Mouse (Mus musculus) left cerebral cortex, adult 2 months (tissue): Measurements from ENCODE around the gene Nudt21. TPM values are rescaled to one million over a fixed set of nuclear protein-coding genes. Genes with fewer than 3 reads are reported as not detected.

Source experiments
- DNase-seq, 2 experiments: peaks; one replicate each; pipeline ENCODE4 v3.0.0; 2021 to 2022; ENCODE audit warnings: low spot score in 2 of 2, mixed read lengths in 1 of 2; ENCODE audit errors: extremely low spot score in 1 of 2
- H3K27ac ChIP-seq: fragments of 200-600 bp; 2 replicates; pipeline ENCODE4 v1.8.1; 2022
- H3K4me3 ChIP-seq: fragments of 200-600 bp; 2 replicates; pipeline ENCODE4 v1.8.1; 2022
- CTCF ChIP-seq: fragments of 200-600 bp; IDR thresholded peaks from 2 replicates; pipeline ENCODE4 v1.8.1; 2022; ENCODE audit warnings: antibody characterized with exemption, mild to moderate bottlenecking, moderate library complexity
- intact Hi-C: fragments of 180-260 bp; cut with DNase I; formaldehyde crosslinking; loops from one replicate; pipeline ENCODE4 v1.15.1; 2025
- total RNA-seq, 2 experiments: library from RNA; stranded (reverse); gene quantifications; 2 replicates each; pipeline ENCODE4 v1.2.3; 2021

Nudt21 gene
- total RNA-seq, 2 experiments from 2014 or later, result 46.3 to 51.4 TPM

DNA sequence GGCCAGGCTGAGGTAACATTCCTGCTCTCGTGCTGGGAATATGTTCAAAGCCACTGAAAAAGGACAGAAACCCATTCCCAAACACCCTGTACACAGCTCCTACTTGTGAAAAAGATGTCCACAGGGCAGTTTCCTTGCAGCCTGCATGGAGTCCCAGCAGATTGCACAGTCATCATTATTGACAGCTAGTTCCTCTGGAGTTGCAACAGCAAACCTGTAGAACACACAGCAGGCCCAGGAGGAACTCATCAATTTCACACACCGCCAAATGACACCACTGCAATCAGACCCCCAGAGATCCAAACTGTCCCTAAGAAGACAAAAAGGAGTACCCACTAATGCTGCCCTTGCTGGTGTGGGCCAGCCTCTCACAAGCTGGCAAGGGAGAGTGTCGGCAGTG is 52.1 kb downstream of the Nudt21 start:
- intact Hi-C loops, result no loop called here
- DNase-seq, result peak in 1 of 2 experiments; percentile 5

DNA sequence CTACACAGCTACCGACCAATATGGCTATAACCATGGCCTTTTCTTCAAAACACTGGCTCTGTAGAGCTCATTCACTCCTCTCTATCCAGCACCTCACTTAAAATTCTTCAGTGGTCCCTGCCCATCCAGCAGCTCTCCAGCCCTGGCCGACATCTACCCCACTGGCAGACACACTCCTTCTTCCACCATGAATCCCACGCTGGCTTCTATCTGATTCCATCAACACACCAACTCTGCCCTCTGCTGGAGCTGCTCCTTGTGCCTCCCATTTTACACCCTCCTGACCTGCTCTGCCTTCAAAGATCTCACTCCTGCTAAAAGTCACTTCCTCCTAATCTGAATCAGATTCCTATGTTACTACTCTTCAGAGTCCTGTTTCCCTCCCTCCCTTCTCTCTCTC is 53.0 kb downstream of the Nudt21 start:
- DNase-seq, result peak in 1 of 2 experiments; percentile 22
- TF ChIP-seq CTCF, result peak; percentile 45
- Histone ChIP-seq H3K4me3 (no peak overlapping the region), H3K27ac (no peak overlapping the region)
- intact Hi-C loops, result no loop called here

More for the DNA sequence above, 52.1 kb downstream of the Nudt21 start:
- H3K27ac ChIP-seq, result no peak overlapping the region
- no peak overlapping the region for H3K4me3 ChIP-seq
- no peak for TF ChIP-seq CTCF

DNA sequence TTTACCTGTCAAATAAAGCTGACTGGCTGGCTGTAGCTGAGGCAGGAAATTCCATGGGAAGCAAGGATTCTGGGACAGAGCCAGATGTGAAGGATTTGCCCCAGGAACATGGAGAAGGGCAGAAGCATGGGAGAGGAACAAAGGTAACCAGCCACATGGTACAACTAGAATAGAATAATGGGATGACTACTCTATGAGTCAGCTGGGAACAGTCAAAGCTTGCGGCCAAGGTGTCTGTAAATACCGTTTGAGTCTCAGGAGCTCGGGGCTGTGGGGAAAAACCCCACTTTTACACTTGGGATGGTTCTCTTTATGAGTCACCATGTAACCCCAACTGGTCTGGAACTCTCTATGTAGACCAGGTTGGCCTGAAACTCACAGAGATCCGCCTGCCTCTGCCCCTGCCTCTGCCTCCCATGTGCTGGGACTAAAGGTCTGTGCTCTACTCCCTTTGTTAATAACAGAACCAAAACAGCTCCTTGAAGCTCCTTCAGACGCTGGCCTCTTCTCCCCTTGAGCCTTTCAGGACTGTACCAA is 55.1 kb downstream of the Nudt21 start:
- no peak overlapping the region for H3K27ac ChIP-seq
- DNase-seq, result peak in 1 of 2 experiments; percentile 10
- no peak overlapping the region for H3K4me3 ChIP-seq
- TF ChIP-seq CTCF, result no peak
- intact Hi-C loops, result no loop called here

DNA sequence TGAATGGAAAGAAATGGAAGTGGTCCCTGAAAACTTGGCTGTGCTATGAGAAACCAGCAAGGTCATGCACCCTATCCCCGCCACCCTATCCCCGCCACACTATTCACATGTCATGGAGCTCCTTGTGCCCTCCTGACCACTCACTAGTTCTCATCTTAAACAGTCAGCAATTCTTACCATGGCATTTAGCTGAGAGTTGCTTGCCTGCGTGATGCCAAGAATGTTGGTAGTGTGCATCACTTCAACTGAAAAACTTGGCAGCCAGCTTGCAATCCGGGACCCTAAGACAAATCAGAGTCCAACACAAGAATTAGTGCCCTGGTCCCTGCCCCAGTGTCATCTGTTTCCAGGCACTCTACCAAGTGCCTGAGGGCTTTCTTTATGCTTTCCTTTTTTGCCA is 56.7 kb downstream of the Nudt21 start:
- no peak overlapping the region for H3K4me3 ChIP-seq
- intact Hi-C loops, result no loop called here
- TF ChIP-seq CTCF, result no peak
- peak in 1 of 2 experiments; percentile 7 for DNase-seq
- no peak overlapping the region for H3K27ac ChIP-seq

DNA sequence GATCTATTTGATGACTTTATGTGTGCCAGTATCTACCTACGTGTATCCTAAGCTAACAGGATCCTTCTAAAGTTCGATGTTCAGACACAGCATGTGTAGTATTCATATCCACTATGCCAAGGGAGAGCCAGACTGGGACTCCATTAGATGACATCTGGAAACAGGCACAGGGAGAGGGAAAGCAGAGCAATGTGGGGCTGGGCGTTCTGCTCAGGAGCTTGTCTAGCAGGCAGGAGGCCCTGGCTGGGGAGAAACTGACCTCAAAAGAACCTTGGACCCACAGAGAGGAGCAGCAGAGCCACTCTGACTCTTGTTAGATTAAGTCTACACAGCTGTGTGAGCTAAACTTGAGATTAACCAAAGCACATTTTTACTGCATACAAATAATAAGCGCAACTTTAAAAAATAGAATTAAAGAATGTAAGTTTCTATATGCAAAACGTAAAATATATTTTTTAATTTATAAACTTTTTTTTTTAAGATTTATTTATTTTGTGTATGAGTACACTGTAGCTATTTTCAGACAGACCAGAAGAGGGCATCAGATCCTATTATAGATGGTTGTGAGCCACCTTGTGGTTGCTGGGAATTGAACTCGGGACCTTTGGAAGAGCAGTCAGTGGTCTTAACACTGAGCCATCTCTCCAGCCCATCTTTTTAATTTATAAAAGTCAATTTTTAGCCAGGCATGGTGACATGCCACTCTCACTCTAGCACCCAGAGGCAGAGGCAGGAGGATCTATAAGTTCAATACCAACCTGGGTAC is 60.2 kb downstream of the Nudt21 start:
- intact Hi-C loops, result no loop called here
- peak; percentile 42 for TF ChIP-seq CTCF
- Histone ChIP-seq H3K27ac (no peak overlapping the region), H3K4me3 (no peak overlapping the region)
- peak in 1 of 2 experiments; percentile 6 for DNase-seq

DNA sequence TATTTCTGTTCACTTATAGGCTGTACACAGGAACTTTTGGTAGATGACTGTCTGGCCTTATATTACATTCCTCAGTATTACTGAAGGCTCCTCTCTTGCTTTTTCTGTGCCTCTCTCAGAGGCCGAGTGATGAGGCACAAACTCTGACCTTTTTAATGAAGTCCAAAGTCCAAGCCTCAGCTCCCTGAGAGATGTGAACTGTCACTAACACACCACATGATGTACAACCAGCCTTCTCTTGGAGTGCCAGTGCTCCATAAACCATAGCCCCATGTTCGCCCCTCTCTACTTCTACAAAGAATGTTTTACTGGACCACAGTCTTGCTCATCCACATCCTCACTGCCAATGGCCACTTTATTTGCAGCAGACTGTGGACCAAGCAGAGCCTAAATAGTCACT is 61.5 kb downstream of the Nudt21 start:
- Histone ChIP-seq H3K27ac (no peak overlapping the region), H3K4me3 (no peak overlapping the region)
- peak in 1 of 2 experiments; percentile 7 for DNase-seq
- intact Hi-C loops, result no loop called here
- no peak for TF ChIP-seq CTCF

DNA sequence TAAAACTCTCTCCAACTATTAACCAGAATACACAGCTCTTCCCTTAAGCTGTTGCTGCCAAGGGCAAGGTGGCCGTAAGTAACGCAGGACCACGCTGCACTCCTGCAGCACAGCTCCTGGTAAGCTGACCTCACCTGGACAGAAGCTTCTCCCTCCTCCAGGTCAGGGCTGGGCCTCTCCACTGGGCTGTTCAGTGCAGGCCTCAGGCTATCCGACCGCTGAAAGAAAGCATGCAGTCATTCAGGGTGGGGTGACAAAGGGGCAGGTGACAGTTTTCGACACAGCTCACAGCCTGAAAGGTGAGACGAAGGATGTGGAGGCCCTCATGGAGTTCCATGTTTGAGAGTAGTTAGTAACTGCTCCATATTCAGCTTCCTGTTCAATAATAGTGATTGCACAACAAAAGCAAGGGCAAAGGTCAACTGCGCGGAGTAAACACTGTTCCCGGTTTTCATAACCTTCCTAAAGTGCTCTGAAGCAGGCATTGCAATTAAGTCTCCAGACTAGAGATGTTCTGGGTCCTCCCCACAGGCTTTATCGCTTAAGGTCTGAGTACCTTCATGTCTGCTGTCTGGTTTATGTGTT is 62.1 kb downstream of the Nudt21 start:
- intact Hi-C loops, result no loop called here
- peak in 1 of 2 experiments; percentile 9 for DNase-seq
- no peak overlapping the region for H3K4me3 ChIP-seq
- TF ChIP-seq CTCF, result no peak
- H3K27ac ChIP-seq, result no peak overlapping the region

DNA sequence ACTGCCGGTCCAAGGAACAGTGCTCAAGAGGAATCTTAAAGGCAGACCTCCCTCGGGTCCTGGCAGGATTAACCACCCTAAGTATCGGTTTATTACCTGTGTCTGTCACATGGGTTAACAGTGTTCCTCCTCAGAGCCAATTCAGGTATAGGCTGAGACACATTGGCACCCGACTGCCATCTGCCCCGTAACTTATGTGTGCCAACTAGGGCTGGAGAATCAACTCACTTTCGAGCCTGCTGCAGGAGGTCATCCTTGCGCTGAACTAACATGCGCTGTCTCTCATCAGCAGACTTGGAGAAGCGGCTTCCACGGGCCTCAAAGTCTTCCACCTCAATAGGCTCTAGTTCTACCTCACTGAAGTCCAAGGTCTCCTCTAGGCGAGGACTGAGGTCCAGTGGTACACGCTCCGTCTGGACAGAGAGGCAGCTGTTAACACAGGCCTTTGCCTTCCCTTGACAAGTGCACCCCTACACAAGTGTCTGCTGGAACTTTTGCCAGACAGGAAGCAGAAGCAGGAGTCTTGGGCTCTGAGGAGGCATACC is 62.9 kb downstream of the Nudt21 start:
- intact Hi-C loops, result no loop called here
- no peak overlapping the region for H3K4me3 ChIP-seq
- TF ChIP-seq CTCF, result no peak
- peak in 1 of 2 experiments; percentile 10 for DNase-seq
- H3K27ac ChIP-seq, result no peak overlapping the region

DNA sequence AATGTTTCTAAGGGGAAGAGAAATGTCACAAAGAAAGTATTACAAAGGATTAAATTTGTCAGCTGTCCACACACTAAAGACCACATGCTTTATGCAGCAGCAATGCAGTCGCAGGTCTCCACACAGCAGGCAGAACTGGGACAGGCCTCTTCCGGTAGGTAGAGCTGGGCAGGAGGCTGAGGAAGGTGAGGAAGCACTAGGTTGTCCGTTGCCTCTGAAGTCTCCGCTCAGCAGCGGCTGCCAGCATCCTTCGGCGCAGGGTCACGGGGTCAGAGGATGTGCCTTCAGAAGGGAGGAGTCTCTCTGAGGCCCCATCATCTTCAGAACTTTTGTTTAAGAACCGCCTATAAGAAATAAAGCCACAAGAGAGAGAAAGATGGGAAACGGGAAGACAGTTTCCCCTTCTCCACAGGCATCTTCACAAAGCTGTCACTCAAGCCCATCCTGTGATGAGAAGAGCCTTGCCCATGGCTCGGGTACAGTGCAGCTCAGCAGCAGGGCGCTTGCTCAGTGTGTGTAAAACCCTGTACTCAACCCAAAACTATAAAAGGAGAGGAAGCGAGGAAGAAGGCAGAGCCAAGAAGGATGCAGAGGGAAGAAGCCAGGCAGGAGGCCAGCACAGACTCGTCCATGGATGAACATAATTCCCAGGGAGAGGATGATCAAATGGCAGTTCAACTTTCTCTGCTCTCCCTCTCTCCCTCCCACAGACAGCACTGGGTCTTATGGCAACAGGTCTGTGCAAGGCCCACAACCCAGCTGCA is 63.7 kb downstream of the Nudt21 start:
- Histone ChIP-seq H3K27ac (peak overlapping the region; percentile 34), H3K4me3 (no peak overlapping the region)
- TF ChIP-seq CTCF, result no peak
- DNase-seq, result peak in 1 of 2 experiments; percentile 20
- intact Hi-C loops, result no loop called here

DNA sequence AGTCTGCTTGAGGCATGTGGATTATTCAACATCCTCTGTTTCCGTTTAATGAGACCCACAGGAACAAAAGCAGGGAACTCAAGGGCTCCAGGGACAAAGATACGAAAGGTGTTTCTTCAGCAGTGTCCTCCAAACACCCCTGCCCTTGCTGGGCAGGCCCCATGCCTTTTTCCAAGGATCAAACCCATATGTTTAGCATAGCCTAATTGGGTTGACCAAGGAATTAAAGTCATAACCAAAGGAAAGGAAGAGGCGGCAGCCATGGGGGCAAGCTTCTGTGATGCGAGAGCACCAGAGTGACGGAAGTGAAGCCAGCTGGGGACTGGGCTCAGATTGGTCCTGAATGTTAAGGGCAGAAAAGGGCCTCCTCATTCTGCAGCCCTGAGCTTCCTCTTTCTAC is 64.6 kb downstream of the Nudt21 start:
- intact Hi-C loops, result no loop called here
- no peak for DNase-seq
- Histone ChIP-seq H3K4me3 (no peak overlapping the region), H3K27ac (peak overlapping the region; percentile 20; the same call in 1 of the 2 replicates)
- TF ChIP-seq CTCF, result no peak

DNA sequence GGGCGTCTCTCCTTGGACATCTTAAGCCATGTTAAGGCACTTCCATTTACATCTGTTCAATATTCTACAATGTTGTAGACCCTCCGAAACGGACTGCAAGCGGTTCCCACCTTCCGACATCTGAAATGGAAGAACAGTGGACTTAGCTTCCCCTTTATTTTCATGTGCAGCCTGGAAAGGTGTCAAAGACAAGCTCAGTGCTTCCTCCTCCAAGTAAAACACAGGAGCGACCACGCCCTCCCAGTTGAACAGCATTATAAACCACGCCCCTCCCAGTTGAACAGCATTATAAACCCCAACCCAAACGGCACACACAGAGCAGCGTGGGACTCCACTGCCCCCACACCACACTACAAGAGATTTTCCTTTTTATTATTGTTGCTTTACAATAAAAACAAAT is 65.4 kb downstream of the Nudt21 start:
- DNase-seq, result peak in 1 of 2 experiments; percentile 9
- H3K4me3 ChIP-seq, result no peak overlapping the region
- intact Hi-C loops, result no loop called here
- no peak for TF ChIP-seq CTCF
- H3K27ac ChIP-seq, result no peak overlapping the region
